Mouse (Mus musculus) stomach, postnatal 0 days (tissue): Measurements from ENCODE around the gene Lbx1. TPM values are rescaled to one million over a fixed set of nuclear protein-coding genes. Genes with fewer than 3 reads are reported as not detected.
A peak's percentile ranks its signal among the peaks of the same experiment; 100 is the strongest.

Experiments used
- ATAC-seq: fragments of 200-750 bp; cut with Nextera tagmentation; 2 replicates; pipeline ENCODE4 v1.8.0; 2017; ENCODE audit not compliant: low FRiP score, low TSS enrichment
- DNase-seq: peaks from one replicate; pipeline ENCODE4 v3.0.0-alpha.2; 2016; ENCODE audit warnings: low spot score
- H3K27ac ChIP-seq: fragments of 300-500 bp; sonication (generic); replicated peaks from 2 replicates; pipeline ENCODE4 v1.5.1; 2014; ENCODE audit warnings: mild to moderate bottlenecking, control low read depth
- H3K27me3 ChIP-seq: fragments of 300-500 bp; sonication (generic); 2 replicates; pipeline ENCODE4 v1.6.1; 2014; ENCODE audit warnings: low read length; ENCODE audit not compliant: control insufficient read depth, insufficient read depth
- H3K36me3 ChIP-seq: fragments of 300-500 bp; sonication (generic); 2 replicates; pipeline ENCODE4 v1.6.1; 2014; ENCODE audit warnings: low read length, mixed read lengths; ENCODE audit not compliant: control insufficient read depth, insufficient read depth
- H3K4me1 ChIP-seq: fragments of 300-500 bp; sonication (generic); replicated peaks from 2 replicates; pipeline ENCODE4 v1.6.1; 2014; ENCODE audit warnings: antibody characterized with exemption; ENCODE audit not compliant: control insufficient read depth, insufficient read depth
- H3K4me2 ChIP-seq: fragments of 300-500 bp; sonication (generic); replicated peaks from 2 replicates; pipeline ENCODE4 v1.6.1; 2014; ENCODE audit warnings: low read depth, mild to moderate bottlenecking, control low read depth, moderate library complexity
- H3K4me3 ChIP-seq: fragments of 300-500 bp; sonication (generic); 2 replicates; pipeline ENCODE4 v1.5.1; 2014; ENCODE audit warnings: low read depth, low read length, control low read depth
- H3K9ac ChIP-seq: fragments of 300-500 bp; sonication (generic); 2 replicates; pipeline ENCODE4 v1.6.1; 2014; ENCODE audit warnings: mild to moderate bottlenecking, low read length, control low read depth, mixed read lengths
- H3K9me3 ChIP-seq: fragments of 300-500 bp; sonication (generic); 2 replicates; pipeline ENCODE4 v1.6.1; 2016; ENCODE audit warnings: low read length; ENCODE audit not compliant: control insufficient read depth
- CTCF ChIP-seq: IDR thresholded peaks from 2 replicates; pipeline ENCODE4 v1.5.1; 2016; ENCODE audit warnings: antibody characterized with exemption, low read depth, mild to moderate bottlenecking, moderate library complexity
- EP300 ChIP-seq: optimal IDR thresholded peaks from 2 replicates; pipeline ENCODE3; 2016; ENCODE audit warnings: antibody characterized with exemption
- WGBS: fragments of 180-500 bp; shearing (Covaris S2); extraction: QIAGEN DNeasy Blood & Tissue Kit; methylation state at CpG from one replicate; pipeline ENCODE4 v1.1.7; 2014; 5-methylcytosine and 5-hydroxymethylcytosine counted together
- polyA plus RNA-seq: library from polyadenylated mRNA; unstranded; fragments of >200 nt; fragmentation: Nextera tagmentation; extraction: Ambion mirVana; gene quantifications from 2 replicates; pipeline ENCODE4 v1.2.1, GENCODE M21; 2015

Lbx1 gene
- polyA plus RNA-seq, 1 experiment from 2014 or later: not detected

- ATAC-seq: no peak
- 3% methylated on average over 12 of the region's 12 CpGs for WGBS
- H3K36me3 ChIP-seq: no peaks in the 10 kb centered on the region
These were observed 10.5 kb downstream of the Lbx1 start for GRCm38 (mm10) chr19:45225130-45225529.

GRCm38 (mm10) chr19:45224286-45224559, 11.4 kb downstream of the Lbx1 start:
- ATAC-seq (no peak), DNase-seq (no peak)
- no peak overlapping the region for H3K27ac ChIP-seq
- H3K27me3 ChIP-seq: peaks cover 48% of the 10 kb centered on the region
- no peak overlapping the region for H3K9ac ChIP-seq
- no peak overlapping the region for H3K4me2 ChIP-seq
- 3% methylated on average over 6 of the region's 6 CpGs for WGBS
- H3K4me1 ChIP-seq: 0 out of 2 replicates have a peak, but pooled peaks cover 2% of the 10 kb centered on the region
- H3K4me3 ChIP-seq: no peak overlapping the region
- no peaks in the 10 kb centered on the region for H3K36me3 ChIP-seq
- TF ChIP-seq EP300 (no peak), CTCF (no peak)
- no peaks in the 10 kb centered on the region for H3K9me3 ChIP-seq

More at GRCm38 (mm10) chr19:45225130-45225529, 10.5 kb downstream of the Lbx1 start:
- H3K4me3 ChIP-seq: no peak overlapping the region
- H3K27ac ChIP-seq: no peak overlapping the region
- DNase-seq: no peak
- H3K9ac ChIP-seq: no peak overlapping the region
- H3K4me1 ChIP-seq: 0 out of 2 replicates have a peak, but pooled peaks cover 2% of the 10 kb centered on the region
- H3K9me3 ChIP-seq: no peaks in the 10 kb centered on the region
- TF ChIP-seq CTCF (no peak), EP300 (no peak)
- H3K27me3 ChIP-seq: peaks cover 53% of the 10 kb centered on the region
- no peak overlapping the region for H3K4me2 ChIP-seq

- ATAC-seq (no peak), DNase-seq (no peak)
- Histone ChIP-seq H3K27ac (no peak overlapping the region), H3K27me3 (peaks cover 44% of the 10 kb centered on the region), H3K4me2 (peak overlapping the region; percentile 20; the same call in 1 of the 2 replicates), H3K4me1 (0 out of 2 replicates have a peak, but pooled peaks cover 2% of the 10 kb centered on the region), H3K36me3 (no peaks in the 10 kb centered on the region), H3K9me3 (no peaks in the 10 kb centered on the region), H3K9ac (no peak overlapping the region), H3K4me3 (peak overlapping the region; percentile 18)
- WGBS: 5% methylated on average over 49 of the region's 49 CpGs
- TF ChIP-seq CTCF: no peak
- TF ChIP-seq EP300: no peak
These were observed 12.0 kb downstream of the Lbx1 start for GRCm38 (mm10) chr19:45223413-45224285.

- DNase-seq (no peak), ATAC-seq (no peak)
- H3K4me3 ChIP-seq: no peak overlapping the region
- no peak overlapping the region for H3K4me2 ChIP-seq
- no peak for TF ChIP-seq EP300
- peak; percentile 38; the same call in 1 of the 2 replicates for TF ChIP-seq CTCF
- H3K9me3 ChIP-seq: no peaks in the 10 kb centered on the region
- no peaks in the 10 kb centered on the region for H3K36me3 ChIP-seq
- H3K27me3 ChIP-seq: peaks cover 33% of the 10 kb centered on the region
- H3K9ac ChIP-seq: no peak overlapping the region
- WGBS: 12% methylated on average over 17 of the region's 17 CpGs
- H3K27ac ChIP-seq: no peak overlapping the region
- H3K4me1 ChIP-seq: 0 out of 2 replicates have a peak, but pooled peaks cover 2% of the 10 kb centered on the region
These were observed 13.3 kb downstream of the Lbx1 start for GRCm38 (mm10) chr19:45222141-45222782.

- H3K9ac ChIP-seq: no peak overlapping the region
- H3K4me1 ChIP-seq: 0 out of 2 replicates have a peak, but pooled peaks cover 2% of the 10 kb centered on the region
- H3K4me3 ChIP-seq: peak overlapping the region; percentile 21
- no peak for DNase-seq
- TF ChIP-seq CTCF (no peak), EP300 (no peak)
- H3K27me3 ChIP-seq: peaks cover 27% of the 10 kb centered on the region
- H3K27ac ChIP-seq: no peak overlapping the region
- 3% methylated on average over 9 of the region's 9 CpGs for WGBS
- no peaks in the 10 kb centered on the region for H3K36me3 ChIP-seq
- peak overlapping the region; percentile 50 for H3K4me2 ChIP-seq
- ATAC-seq: no peak
- H3K9me3 ChIP-seq: no peaks in the 10 kb centered on the region
These were observed 14.2 kb downstream of the Lbx1 start for GRCm38 (mm10) chr19:45221458-45221783.
